Mouse (Mus musculus): ENCODE data around the gene Neu2. TPM values are rescaled to one million over a fixed set of nuclear protein-coding genes. Genes with fewer than 3 reads are reported as not detected.

Neu2 gene
- total and polyA plus RNA-seq, 2 experiments from 2014 or later = 0.10 to 0.85 TPM

- DNase-seq (ENCODE audit: low spot score) (no peak), ATAC-seq (no peak)
- Histone ChIP-seq H3K9ac (replicated peaks; ENCODE audit: low read length) (no peak overlapping the region), H3K36me3 (ENCODE audit: insufficient read depth, low read length) (no peaks in the 10 kb centered on the region), H3K27ac (no peak overlapping the region), H3K4me2 (ENCODE audit: low read depth, low read length) (no peak overlapping the region), H3K27me3 (ENCODE audit: insufficient read depth, low read length) (no peaks in the 10 kb centered on the region), H3K4me1 (ENCODE audit: insufficient read depth, low read length) (no peaks in the 10 kb centered on the region), H3K9me3 (ENCODE audit: low read length) (no peaks in the 10 kb centered on the region), H3K4me3 (ENCODE audit: low read length) (no peak overlapping the region)
- TF ChIP-seq CTCF (IDR thresholded peaks at IDR 0.05; ENCODE audit: low read depth) = no peak
- 72% methylated on average over 2 of the region's 2 CpGs for WGBS
These were observed 92.1 kb downstream of the Neu2 start for GRCm38 (mm10) chr1:87601801-87602200.

GRCm38 (mm10) chr1:87603389-87603788 lies 93.7 kb downstream of the Neu2 start:
- H3K9ac ChIP-seq (replicated peaks; ENCODE audit: low read length) = no peak overlapping the region
- no peak for TF ChIP-seq CTCF (IDR thresholded peaks at IDR 0.05; ENCODE audit: low read depth)
- H3K4me1 ChIP-seq (ENCODE audit: insufficient read depth, low read length) = no peaks in the 10 kb centered on the region
- H3K27me3 ChIP-seq (ENCODE audit: insufficient read depth, low read length) = no peaks in the 10 kb centered on the region
- no peak overlapping the region for H3K4me2 ChIP-seq (ENCODE audit: low read depth, low read length)
- ATAC-seq (no peak), DNase-seq (ENCODE audit: low spot score) (no peak)
- no peak overlapping the region for H3K4me3 ChIP-seq (ENCODE audit: low read length)
- no peaks in the 10 kb centered on the region for H3K36me3 ChIP-seq (ENCODE audit: insufficient read depth, low read length)
- no peaks in the 10 kb centered on the region for H3K9me3 ChIP-seq (ENCODE audit: low read length)
- WGBS = 97% methylated on average over 5 of the region's 5 CpGs
- H3K27ac ChIP-seq = no peak overlapping the region

GRCm38 (mm10) chr1:87605296-87605695 lies 95.6 kb downstream of the Neu2 start:
- no peak overlapping the region for H3K4me3 ChIP-seq (ENCODE audit: low read length)
- no peaks in the 10 kb centered on the region for H3K4me1 ChIP-seq (ENCODE audit: insufficient read depth, low read length)
- no peak for ATAC-seq
- H3K36me3 ChIP-seq (ENCODE audit: insufficient read depth, low read length) = no peaks in the 10 kb centered on the region
- WGBS = 95% methylated on average over 2 of the region's 2 CpGs
- no peak overlapping the region for H3K4me2 ChIP-seq (ENCODE audit: low read depth, low read length)
- no peak overlapping the region for H3K27ac ChIP-seq
- no peak overlapping the region for H3K9ac ChIP-seq (replicated peaks; ENCODE audit: low read length)
- no peaks in the 10 kb centered on the region for H3K9me3 ChIP-seq (ENCODE audit: low read length)
- no peak for DNase-seq (ENCODE audit: low spot score)
- no peak for TF ChIP-seq CTCF (IDR thresholded peaks at IDR 0.05; ENCODE audit: low read depth)
- no peaks in the 10 kb centered on the region for H3K27me3 ChIP-seq (ENCODE audit: insufficient read depth, low read length)

GRCm38 (mm10) chr1:87607385-87608091 lies 97.8 kb downstream of the Neu2 start:
- Histone ChIP-seq H3K9me3 (ENCODE audit: low read length) (no peaks in the 10 kb centered on the region), H3K27me3 (ENCODE audit: insufficient read depth, low read length) (no peaks in the 10 kb centered on the region), H3K27ac (peak overlapping the region; percentile 42; the same call in 1 of the 2 replicates), H3K4me2 (ENCODE audit: low read depth, low read length) (0 out of 2 replicates have a peak overlapping the region, but pooled peaks have one; percentile 19), H3K4me1 (ENCODE audit: insufficient read depth, low read length) (no peaks in the 10 kb centered on the region), H3K9ac (replicated peaks; ENCODE audit: low read length) (no peak overlapping the region), H3K36me3 (ENCODE audit: insufficient read depth, low read length) (no peaks in the 10 kb centered on the region), H3K4me3 (ENCODE audit: low read length) (no peak overlapping the region)
- peak; percentile 95 for ATAC-seq
- peak; percentile 91 for DNase-seq (ENCODE audit: low spot score)
- 47% methylated on average over 21 of the region's 21 CpGs for WGBS
- TF ChIP-seq CTCF (IDR thresholded peaks at IDR 0.05; ENCODE audit: low read depth) = no peak

DNA sequence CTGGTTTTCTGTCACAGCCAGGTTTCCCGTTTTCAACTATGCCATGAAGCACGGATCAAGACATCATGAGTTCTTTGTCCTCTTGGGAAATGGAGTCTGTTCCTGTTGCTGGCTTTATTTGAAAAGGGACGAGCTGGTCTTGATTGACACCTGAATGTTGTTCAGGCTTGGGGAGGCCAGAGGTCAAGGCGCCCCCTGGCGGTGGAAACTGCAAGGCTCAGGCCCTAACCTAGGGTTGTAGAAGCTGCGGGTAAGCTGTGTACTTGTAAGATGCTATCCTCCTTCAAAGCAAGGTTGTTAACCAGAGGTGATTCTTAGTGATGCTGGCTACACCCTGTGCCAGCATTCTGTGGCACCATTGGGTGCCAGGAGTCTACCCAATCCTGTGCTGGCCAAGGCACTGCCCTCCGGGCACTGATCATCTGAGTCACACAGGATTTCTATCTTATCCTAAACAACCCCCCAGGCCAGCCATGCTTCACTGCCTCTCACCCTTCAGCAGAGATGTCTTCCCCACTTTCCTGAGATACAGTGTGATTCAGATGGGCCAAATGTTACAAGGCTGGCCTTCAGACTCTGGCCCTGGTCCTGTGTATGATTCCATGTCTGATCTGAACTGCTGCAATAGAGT lies 98.8 kb downstream of the Neu2 start:
- ATAC-seq (no peak), DNase-seq (ENCODE audit: low spot score) (peak; percentile 53)
- no peaks in the 10 kb centered on the region for H3K27me3 ChIP-seq (ENCODE audit: insufficient read depth, low read length)
- H3K4me1 ChIP-seq (ENCODE audit: insufficient read depth, low read length) = no peaks in the 10 kb centered on the region
- no peak overlapping the region for H3K4me3 ChIP-seq (ENCODE audit: low read length)
- no peaks in the 10 kb centered on the region for H3K9me3 ChIP-seq (ENCODE audit: low read length)
- peak; percentile 76 for TF ChIP-seq CTCF (IDR thresholded peaks at IDR 0.05; ENCODE audit: low read depth)
- no peaks in the 10 kb centered on the region for H3K36me3 ChIP-seq (ENCODE audit: insufficient read depth, low read length)
- no peak overlapping the region for H3K9ac ChIP-seq (replicated peaks; ENCODE audit: low read length)
- no peak overlapping the region for H3K27ac ChIP-seq
- H3K4me2 ChIP-seq (ENCODE audit: low read depth, low read length) = no peak overlapping the region
- 27% methylated on average over 7 of the region's 7 CpGs for WGBS

- no peak; the same call in 1 of the 2 replicates for ATAC-seq
- WGBS = 83% methylated on average over 2 of the region's 2 CpGs
- TF ChIP-seq CTCF (IDR thresholded peaks at IDR 0.05; ENCODE audit: low read depth) = no peak
These were observed 105.0 kb downstream of the Neu2 start for GRCm38 (mm10) chr1:87614576-87615295.

More at GRCm38 (mm10) chr1:87614576-87615295, 105.0 kb downstream of the Neu2 start:
- H3K9ac ChIP-seq (replicated peaks; ENCODE audit: low read length) = no peak overlapping the region
- no peak overlapping the region for H3K4me2 ChIP-seq (ENCODE audit: low read depth, low read length)
- no peaks in the 10 kb centered on the region for H3K4me1 ChIP-seq (ENCODE audit: insufficient read depth, low read length)
- H3K27ac ChIP-seq = no peak overlapping the region
- H3K9me3 ChIP-seq (ENCODE audit: low read length) = no peaks in the 10 kb centered on the region
- no peak overlapping the region for H3K4me3 ChIP-seq (ENCODE audit: low read length)
- DNase-seq (ENCODE audit: low spot score) = peak; percentile 47
- no peaks in the 10 kb centered on the region for H3K27me3 ChIP-seq (ENCODE audit: insufficient read depth, low read length)
- no peaks in the 10 kb centered on the region for H3K36me3 ChIP-seq (ENCODE audit: insufficient read depth, low read length)
